Mouse (Mus musculus): ENCODE data around the gene Nlrp3. TPM values are rescaled to one million over a fixed set of nuclear protein-coding genes. Genes with fewer than 3 reads are reported as not detected.

Nlrp3 gene
- polyA plus RNA-seq, 2 experiments, result 0.39 to 0.54 TPM

GRCm38 (mm10) chr11:59505839-59506712, 35.3 kb upstream of the Nlrp3 start:
- TF ChIP-seq EP300 (IDR thresholded peaks at IDR 0.05; ENCODE audit: low read depth) (no peak), CTCF (IDR thresholded peaks at IDR 0.05; ENCODE audit: low read depth) (no peak)
- ATAC-seq (ENCODE audit: insufficient read depth) (peak; percentile 83), DNase-seq (ENCODE audit: low read depth in 3 of 3, low spot score in 3 of 3) (peak; percentile 43 to 52 (median 51))
- Histone ChIP-seq H3K27me3 (ENCODE audit: control insufficient read depth, insufficient read depth, low read length) (peaks cover 5% of the 10 kb centered on the region; the same call in 1 of the 2 replicates), H3K27ac (no peak overlapping the region), H3K9me3 (ENCODE audit: control insufficient read depth, low read length) (no peaks in the 10 kb centered on the region), H3K36me3 (replicated peaks; ENCODE audit: control insufficient read depth, insufficient read depth, low read depth) (no peaks in the 10 kb centered on the region; the same call in 1 of the 2 replicates), H3K4me1 (replicated peaks; ENCODE audit: control insufficient read depth in 2 of 2, insufficient read depth in 2 of 2, low read length in 1 of 2) (peaks cover 0 to 2% of the 10 kb centered on the region in 2 experiments; a peak in 1 of 4 replicates), H3K9ac (replicated peaks) (peak overlapping the region; percentile 55), H3K4me3 (ENCODE audit: insufficient read depth in 1 of 2, low read depth in 2 of 2, low read length in 2 of 2) (peak overlapping the region; percentile 62 to 75), H3K4me2 (ENCODE audit: low read depth) (peak overlapping the region; percentile 90)
- WGBS (ENCODE audit: insufficient replicate concordance), result under 1% methylated on average over 61 of the region's 71 CpGs

GRCm38 (mm10) chr11:59506713-59507074, 34.7 kb upstream of the Nlrp3 start:
- ATAC-seq (ENCODE audit: insufficient read depth), result peak; percentile 6; the same call in 1 of the 2 replicates
- Histone ChIP-seq H3K4me2 (ENCODE audit: low read depth) (peak overlapping the region; percentile 90), H3K9ac (replicated peaks) (0 out of 2 replicates have a peak overlapping the region, but pooled peaks have one; percentile 11), H3K27me3 (ENCODE audit: control insufficient read depth, insufficient read depth, low read length) (peaks cover 5% of the 10 kb centered on the region; the same call in 1 of the 2 replicates), H3K9me3 (ENCODE audit: control insufficient read depth, low read length) (no peaks in the 10 kb centered on the region), H3K27ac (no peak overlapping the region), H3K4me3 (ENCODE audit: insufficient read depth in 1 of 2, low read depth in 2 of 2, low read length in 2 of 2) (peak overlapping the region; percentile 54 to 62), H3K4me1 (replicated peaks; ENCODE audit: control insufficient read depth in 2 of 2, insufficient read depth in 2 of 2, low read length in 1 of 2) (peaks cover 0 to 2% of the 10 kb centered on the region in 2 experiments; a peak in 1 of 4 replicates), H3K36me3 (replicated peaks; ENCODE audit: control insufficient read depth, insufficient read depth, low read depth) (no peaks in the 10 kb centered on the region; the same call in 1 of the 2 replicates)
- TF ChIP-seq CTCF (IDR thresholded peaks at IDR 0.05; ENCODE audit: low read depth) (no peak), EP300 (IDR thresholded peaks at IDR 0.05; ENCODE audit: low read depth) (no peak)
- 6% methylated on average over 14 of the region's 14 CpGs for WGBS (ENCODE audit: insufficient replicate concordance)
- DNase-seq (ENCODE audit: low read depth in 3 of 3, low spot score in 3 of 3), result no peak

- Histone ChIP-seq H3K36me3 (replicated peaks; ENCODE audit: control insufficient read depth, insufficient read depth, low read depth) (no peaks in the 10 kb centered on the region), H3K9ac (replicated peaks) (no peak overlapping the region), H3K4me1 (replicated peaks; ENCODE audit: control insufficient read depth in 2 of 2, insufficient read depth in 2 of 2, low read length in 1 of 2) (no peaks in the 10 kb centered on the region; a peak in 1 of 4 replicates), H3K27me3 (ENCODE audit: control insufficient read depth, insufficient read depth, low read length) (peaks cover 5% of the 10 kb centered on the region; the same call in 1 of the 2 replicates), H3K4me3 (ENCODE audit: insufficient read depth in 1 of 2, low read depth in 2 of 2, low read length in 2 of 2) (no peak overlapping the region), H3K27ac (no peak overlapping the region), H3K9me3 (ENCODE audit: control insufficient read depth, low read length) (no peaks in the 10 kb centered on the region), H3K4me2 (ENCODE audit: low read depth) (no peak overlapping the region)
- DNase-seq (ENCODE audit: low read depth in 3 of 3, low spot score in 3 of 3) (no peak), ATAC-seq (ENCODE audit: insufficient read depth) (no peak)
- WGBS (ENCODE audit: insufficient replicate concordance), result 55% methylated on average over 1 of the region's 1 CpGs
- TF ChIP-seq CTCF (IDR thresholded peaks at IDR 0.05; ENCODE audit: low read depth), result no peak
- TF ChIP-seq EP300 (IDR thresholded peaks at IDR 0.05; ENCODE audit: low read depth), result no peak
Observed at GRCm38 (mm10) chr11:59511558-59511957, 29.8 kb upstream of the Nlrp3 start.

- no peak overlapping the region for H3K4me2 ChIP-seq (ENCODE audit: low read depth)
- 61% methylated on average over 10 of the region's 10 CpGs for WGBS (ENCODE audit: insufficient replicate concordance)
- TF ChIP-seq EP300 (IDR thresholded peaks at IDR 0.05; ENCODE audit: low read depth), result no peak
- no peak for TF ChIP-seq CTCF (IDR thresholded peaks at IDR 0.05; ENCODE audit: low read depth)
- no peak for ATAC-seq (ENCODE audit: insufficient read depth)
- H3K27me3 ChIP-seq (ENCODE audit: control insufficient read depth, insufficient read depth, low read length), result no peaks in the 10 kb centered on the region
- no peaks in the 10 kb centered on the region for H3K4me1 ChIP-seq (replicated peaks; ENCODE audit: control insufficient read depth in 2 of 2, insufficient read depth in 2 of 2, low read length in 1 of 2)
- no peaks in the 10 kb centered on the region for H3K36me3 ChIP-seq (replicated peaks; ENCODE audit: control insufficient read depth, insufficient read depth, low read depth)
- no peak overlapping the region for H3K27ac ChIP-seq
- H3K9ac ChIP-seq (replicated peaks), result no peak overlapping the region
- H3K9me3 ChIP-seq (ENCODE audit: control insufficient read depth, low read length), result no peaks in the 10 kb centered on the region
- DNase-seq (ENCODE audit: low read depth in 3 of 3, low spot score in 3 of 3), result no peak
- H3K4me3 ChIP-seq (ENCODE audit: insufficient read depth in 1 of 2, low read depth in 2 of 2, low read length in 2 of 2), result no peak overlapping the region
Observed at GRCm38 (mm10) chr11:59512733-59513132, 28.6 kb upstream of the Nlrp3 start.

DNA sequence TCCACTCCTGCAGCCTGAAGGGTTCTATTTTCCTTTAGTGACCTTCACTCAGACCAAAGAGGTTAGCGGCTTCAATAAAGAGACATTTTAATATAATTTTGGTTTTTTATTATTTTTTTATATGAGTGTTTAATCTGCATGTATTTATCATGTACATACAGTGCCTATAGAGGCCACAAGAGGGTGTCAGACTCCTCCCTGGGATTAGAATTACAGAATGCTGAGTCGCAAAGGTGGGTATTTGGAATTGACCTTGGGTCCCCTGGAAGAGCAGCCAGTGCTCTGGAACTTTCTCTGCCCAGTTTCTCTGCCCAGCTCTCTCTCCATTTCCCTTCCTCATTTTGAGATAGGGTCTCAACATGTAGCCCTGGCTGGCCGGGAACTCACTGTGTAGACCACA, 27.8 kb upstream of the Nlrp3 start:
- Histone ChIP-seq H3K36me3 (replicated peaks; ENCODE audit: control insufficient read depth, insufficient read depth, low read depth) (no peaks in the 10 kb centered on the region), H3K4me3 (ENCODE audit: insufficient read depth in 1 of 2, low read depth in 2 of 2, low read length in 2 of 2) (no peak overlapping the region), H3K9ac (replicated peaks) (no peak overlapping the region), H3K27me3 (ENCODE audit: control insufficient read depth, insufficient read depth, low read length) (no peaks in the 10 kb centered on the region), H3K27ac (no peak overlapping the region), H3K4me1 (replicated peaks; ENCODE audit: control insufficient read depth in 2 of 2, insufficient read depth in 2 of 2, low read length in 1 of 2) (0 out of 4 replicates have a peak, but pooled peaks cover 0 to 2% of the 10 kb centered on the region in 2 experiments), H3K4me2 (ENCODE audit: low read depth) (no peak overlapping the region), H3K9me3 (ENCODE audit: control insufficient read depth, low read length) (no peaks in the 10 kb centered on the region)
- DNase-seq (ENCODE audit: low read depth in 3 of 3, low spot score in 3 of 3), result no peak
- no peak for ATAC-seq (ENCODE audit: insufficient read depth)
- TF ChIP-seq EP300 (IDR thresholded peaks at IDR 0.05; ENCODE audit: low read depth) (no peak), CTCF (IDR thresholded peaks at IDR 0.05; ENCODE audit: low read depth) (peak; percentile 22; the same call in 1 of the 2 replicates)
- WGBS (ENCODE audit: insufficient replicate concordance), result 51% methylated on average over 3 of the region's 3 CpGs

All from liver, embryonic 14.5 days (tissue).